Mouse (Mus musculus) G1E (cell line): ENCODE data around the gene Pcsk2. TPM values are rescaled to one million over a fixed set of nuclear protein-coding genes. Genes with fewer than 3 reads are reported as not detected.

Experiments
- ATAC-seq: 2 replicates; pipeline ENCODE4 v1.8.0; 2016; ENCODE audit warnings: mild to moderate bottlenecking; ENCODE audit not compliant: insufficient number of reproducible peaks, poor library complexity, low FRiP score, severe bottlenecking; ENCODE audit errors: extremely low read depth
- DNase-seq: peaks from one replicate; pipeline ENCODE4 v3.0.0; 2012; ENCODE audit warnings: low spot score
- H3K27me3 ChIP-seq: 2 replicates; pipeline ENCODE4 v1.6.1; 2012; ENCODE audit warnings: mild to moderate bottlenecking, low read length, inconsistent platforms; ENCODE audit not compliant: insufficient read depth
- H3K36me3 ChIP-seq: replicated peaks from 2 replicates; pipeline ENCODE3; 2012; ENCODE audit warnings: mild to moderate bottlenecking, inconsistent platforms
- H3K4me1 ChIP-seq: 2 replicates; pipeline ENCODE4 v1.6.1; 2012; ENCODE audit warnings: low read depth, low read length, inconsistent platforms, mixed read lengths; ENCODE audit not compliant: insufficient read depth
- H3K4me3 ChIP-seq: 2 replicates; pipeline ENCODE4 v1.5.1; 2012; ENCODE audit warnings: low read depth, mild to moderate bottlenecking, inconsistent platforms, low read length, moderate library complexity, mixed read lengths
- H3K9me3 ChIP-seq: replicated peaks from 2 replicates; pipeline ENCODE4 v1.6.1; 2012; ENCODE audit warnings: inconsistent platforms
- CTCF ChIP-seq: IDR thresholded peaks from 2 replicates; pipeline ENCODE4 v1.5.1; 2012; ENCODE audit warnings: low read depth, low read length, inconsistent platforms, mixed read lengths
- GATA1 ChIP-seq: IDR thresholded peaks from 2 replicates; pipeline ENCODE4 v1.6.1; 2012; ENCODE audit warnings: borderline replicate concordance, low read length, inconsistent platforms, mixed read lengths
- GATA2 ChIP-seq: IDR thresholded peaks from 2 replicates; pipeline ENCODE4 v1.6.1; 2012; ENCODE audit warnings: low read depth, low read length, inconsistent platforms, borderline replicate concordance
- POLR2AphosphoS5 ChIP-seq: IDR thresholded peaks from 2 replicates; pipeline ENCODE4 v1.6.1; 2012; ENCODE audit warnings: low read depth, low read length, inconsistent platforms; ENCODE audit not compliant: insufficient replicate concordance
- TAL1 ChIP-seq: conservative IDR thresholded peaks from 2 replicates; pipeline ENCODE4 v1.6.1; 2012; ENCODE audit warnings: low read depth, low read length, inconsistent platforms, mixed read lengths
- polyA plus RNA-seq: library from polyadenylated mRNA; stranded (reverse); fragments of >175 nt; gene quantifications from 2 replicates; pipeline ENCODE4 v1.2.3, GENCODE M21; 2012
- total RNA-seq, 2 experiments: library from RNA; stranded (forward) in 1 of 2; stranded (reverse) in 1 of 2; fragments of 200-1000 nt in 1 of 2; fragments of >200 nt in 1 of 2; fragmentation: Nextera tagmentation in 1 of 2; gene quantifications; 2 replicates each; pipeline ENCODE4 v1.2.3; 2014 to 2017

Pcsk2 gene
- total and polyA plus RNA-seq, 3 experiments: 0.15 to 0.27 TPM; not detected in 1

DNA sequence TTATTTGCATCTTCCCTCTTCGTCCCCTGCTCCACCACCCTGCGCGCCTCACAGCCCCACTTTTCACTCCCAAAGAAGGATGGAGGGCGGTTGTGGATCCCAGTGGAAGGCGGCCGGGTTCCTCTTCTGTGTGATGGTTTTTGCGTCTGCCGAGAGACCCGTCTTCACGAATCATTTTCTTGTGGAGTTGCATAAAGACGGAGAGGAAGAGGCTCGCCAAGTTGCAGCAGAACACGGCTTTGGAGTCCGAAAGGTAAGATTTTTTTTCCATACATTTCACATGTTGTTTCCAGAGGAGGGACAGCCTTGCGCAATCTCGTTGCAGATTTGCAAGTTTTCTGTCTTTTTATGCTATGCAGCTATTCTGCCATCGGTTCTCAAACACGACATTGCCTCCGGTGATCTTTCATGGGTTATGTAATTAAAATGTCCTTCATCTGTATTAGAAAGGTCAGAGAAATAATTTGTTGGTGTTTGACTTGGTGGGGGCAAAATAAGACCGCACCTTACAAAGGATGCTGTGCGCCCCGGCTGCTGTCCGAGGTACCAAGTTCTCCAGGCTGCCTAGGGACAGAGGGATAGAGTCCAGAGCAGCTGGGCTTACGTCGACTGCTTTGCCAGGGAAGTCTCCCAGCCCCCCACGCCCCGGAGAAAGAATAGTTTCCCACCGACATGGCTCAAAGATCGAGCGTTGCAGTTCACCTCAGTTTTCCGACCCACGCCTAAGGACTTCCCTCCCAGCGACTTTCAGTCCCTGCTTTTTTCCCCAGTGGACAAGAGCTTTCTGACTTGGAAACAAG is 656 bp downstream of the Pcsk2 start:
- Histone ChIP-seq H3K36me3 (no peaks in the 10 kb centered on the region), H3K9me3 (peaks cover 50% of the 10 kb centered on the region), H3K4me1 (no peaks in the 10 kb centered on the region), H3K4me3 (no peak overlapping the region), H3K27me3 (no peaks in the 10 kb centered on the region)
- TF ChIP-seq GATA2 (no peak), GATA1 (no peak), CTCF (no peak), POLR2AphosphoS5 (no peak)
- DNase-seq (no peak), ATAC-seq (no peak)

- no peak for TF ChIP-seq POLR2AphosphoS5
- no peak for TF ChIP-seq CTCF
- H3K4me1 ChIP-seq: no peaks in the 10 kb centered on the region
- DNase-seq (no peak), ATAC-seq (no peak)
- H3K36me3 ChIP-seq: no peaks in the 10 kb centered on the region
- H3K4me3 ChIP-seq: no peak overlapping the region
- peaks cover 52% of the 10 kb centered on the region for H3K9me3 ChIP-seq
- no peaks in the 10 kb centered on the region for H3K27me3 ChIP-seq
These were observed 1.5 kb downstream of the Pcsk2 start for GRCm38 (mm10) chr2:143547251-143548090.

DNA sequence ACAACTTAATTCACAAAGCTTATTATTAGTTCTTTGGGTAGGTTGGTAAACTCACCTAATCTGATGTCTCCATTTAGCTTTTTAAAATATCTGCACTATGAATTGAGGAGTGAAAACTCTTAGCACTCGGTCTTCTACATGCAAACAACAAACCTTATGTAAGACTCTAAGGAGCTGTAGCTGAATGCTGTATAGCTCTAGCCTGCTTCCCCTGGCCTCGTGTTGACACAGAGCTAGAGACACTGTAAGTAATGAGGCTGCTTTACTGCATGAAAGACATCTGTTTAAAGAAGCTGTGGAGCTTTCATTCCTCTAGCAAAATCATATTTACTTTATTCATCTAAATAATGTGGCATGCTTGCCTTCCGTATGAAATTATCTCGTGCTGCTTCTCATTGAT is 14.4 kb downstream of the Pcsk2 start:
- no peak for ATAC-seq
- TF ChIP-seq GATA2: no peak
- TF ChIP-seq TAL1: no peak
- TF ChIP-seq POLR2AphosphoS5: no peak
- no peak for TF ChIP-seq CTCF
- TF ChIP-seq GATA1: no peak

GRCm38 (mm10) chr2:143565062-143565461 is 19.1 kb downstream of the Pcsk2 start:
- ATAC-seq: no peak

More for the DNA sequence above, 14.4 kb downstream of the Pcsk2 start:
- Histone ChIP-seq H3K9me3 (peaks cover 25% of the 10 kb centered on the region), H3K27me3 (no peaks in the 10 kb centered on the region), H3K4me1 (no peaks in the 10 kb centered on the region), H3K36me3 (no peaks in the 10 kb centered on the region), H3K4me3 (no peak overlapping the region)
- no peak for DNase-seq

DNA sequence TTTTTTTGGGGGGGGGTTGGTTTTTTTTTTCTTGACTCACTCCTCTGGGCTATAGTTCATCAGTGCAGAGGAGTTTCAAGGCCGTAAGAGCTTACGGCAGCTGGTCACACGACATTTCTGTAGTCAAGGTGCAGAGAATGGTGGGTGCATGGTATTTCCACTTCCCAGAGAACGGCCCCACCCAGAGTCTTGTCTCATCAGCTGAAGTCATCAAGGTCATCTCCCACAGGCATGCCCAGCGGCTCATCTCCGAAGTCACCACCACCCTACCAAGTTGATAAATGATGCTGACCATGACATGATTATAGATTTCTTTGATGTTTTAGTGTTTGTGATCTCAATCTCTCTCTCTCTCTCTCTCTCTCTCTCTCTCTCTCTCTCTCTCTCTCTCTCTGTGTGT is 20.0 kb downstream of the Pcsk2 start:
- ATAC-seq (no peak), DNase-seq (no peak)
- no peaks in the 10 kb centered on the region for H3K36me3 ChIP-seq
- TF ChIP-seq GATA2 (no peak), POLR2AphosphoS5 (no peak), CTCF (no peak)
- no peak overlapping the region for H3K4me3 ChIP-seq
- H3K4me1 ChIP-seq: no peaks in the 10 kb centered on the region
- peaks cover 31% of the 10 kb centered on the region for H3K9me3 ChIP-seq
- H3K27me3 ChIP-seq: no peaks in the 10 kb centered on the region

More at GRCm38 (mm10) chr2:143565062-143565461, 19.1 kb downstream of the Pcsk2 start:
- H3K27me3 ChIP-seq: no peaks in the 10 kb centered on the region
- TF ChIP-seq POLR2AphosphoS5 (no peak), GATA2 (no peak), GATA1 (no peak), CTCF (no peak), TAL1 (no peak)
- H3K4me1 ChIP-seq: no peaks in the 10 kb centered on the region
- H3K36me3 ChIP-seq: no peaks in the 10 kb centered on the region
- H3K4me3 ChIP-seq: no peak overlapping the region
- no peak for DNase-seq
- H3K9me3 ChIP-seq: peaks cover 28% of the 10 kb centered on the region

DNA sequence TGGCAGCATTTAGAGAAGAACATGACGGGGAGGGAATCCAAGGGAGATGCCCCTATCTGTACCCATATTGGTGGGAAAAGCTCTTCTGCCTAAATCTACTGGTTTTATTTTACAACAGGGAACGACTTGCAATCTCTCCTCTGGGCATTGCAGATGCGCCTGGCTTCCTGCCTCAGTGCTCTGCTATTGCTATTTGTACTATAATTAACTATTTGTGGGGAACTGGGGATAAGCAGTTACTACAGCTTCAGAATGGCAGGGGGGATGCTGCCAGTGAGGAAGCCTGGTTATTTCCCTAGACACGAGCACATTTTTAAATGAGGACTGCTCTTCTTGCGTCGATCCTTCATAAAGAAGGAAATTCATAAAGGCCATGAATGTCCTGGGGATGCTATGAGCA is 39.4 kb downstream of the Pcsk2 start:
- Histone ChIP-seq H3K36me3 (no peaks in the 10 kb centered on the region), H3K4me3 (no peak overlapping the region), H3K27me3 (no peaks in the 10 kb centered on the region), H3K9me3 (peaks cover 24% of the 10 kb centered on the region), H3K4me1 (no peaks in the 10 kb centered on the region)
- ATAC-seq: no peak
- DNase-seq: no peak
- TF ChIP-seq GATA2 (no peak), GATA1 (no peak), CTCF (no peak), POLR2AphosphoS5 (no peak), TAL1 (no peak)
